Comparison of ENCODE assay signal across 19 mouse cellular contexts in the genomic region with DNA sequence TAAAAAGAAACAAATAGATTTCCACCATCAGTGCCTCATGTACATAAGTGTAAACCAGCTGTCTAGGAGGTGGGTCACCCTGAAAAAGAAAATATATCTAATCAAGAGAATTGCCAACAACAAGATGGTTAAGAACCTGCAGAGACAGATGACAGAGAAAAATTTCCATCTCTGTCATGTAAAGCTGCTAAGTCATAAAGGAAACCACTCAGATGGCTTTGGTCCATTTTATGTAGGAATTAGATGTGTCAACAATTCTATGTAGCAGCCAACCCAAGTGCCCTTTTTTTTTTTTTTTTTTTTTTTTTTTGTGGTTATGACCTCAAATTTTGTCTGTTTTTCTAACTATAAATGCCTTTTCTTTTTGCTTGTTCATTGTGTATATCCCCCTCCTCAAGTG. TPM values are rescaled to one million over a fixed set of nuclear protein-coding genes. Genes with fewer than 3 reads are reported as not detected.
DNase-seq lines count a peak whose midpoint lies in the region; ATAC-seq and TF ChIP-seq lines count a peak whose summit lies in the region.
"Had no signal": no experiment of that assay in that cellular context is flagged by ENCODE, and none has a peak within 500 bp of the region (broad histone marks: within the 10 kb centered on the region; RNA-seq: fewer than 3 reads in every experiment).

No protein-coding gene starts in this region.

- peaks cover 9% of the 10 kb centered on the region for H3K36me3 ChIP-seq in ES-E14 (ENCODE audit: control insufficient read depth, insufficient read depth, low read length, poor library complexity, severe bottlenecking)
- peaks cover 77% of the 10 kb centered on the region for H3K36me3 ChIP-seq in hindbrain, embryonic 10.5 days

- in situ Hi-C loops in ES-E14 (cut with MboI; ENCODE audit: low sequenced_read_pairs in 2 of 2, unreplicated experiment in 2 of 2) = no loop called here

- H3K4me3 ChIP-seq in ES-E14 (ENCODE audit: insufficient read depth in 1 of 2, low read depth in 1 of 2, low read length in 2 of 2, poor library complexity in 1 of 2, severe bottlenecking in 1 of 2) = no peak overlapping the region
- no peak overlapping the region for H3K4me3 ChIP-seq in hindbrain, embryonic 10.5 days
- H3K4me3 ChIP-seq: embryonic facial prominence, embryonic 10.5 days; embryonic facial prominence, embryonic 12.5 days; forebrain, embryonic 13.5 days; forebrain, embryonic 15.5 days had no signal

- DNase-seq in 416B (ENCODE audit: low read depth) = peak; percentile 86
- no peak for DNase-seq in ES-E14 (ENCODE audit: low read depth, low spot score)
- no peak for DNase-seq in thymus, postnatal 4 days
- DNase-seq in hindbrain, embryonic 10.5 days (ENCODE audit: low spot score) = no peak
- DNase-seq: adrenal gland, adult 2 months; adrenal gland, postnatal 10 days; adrenal gland, postnatal 25 days; cerebellum, adult 11 months; cerebellum, adult 18-20 months; cerebellum, adult 8-10 months; cerebellum, adult 9-11 months; cerebellum, postnatal 14 days; cerebellum, postnatal 36 days; forebrain, postnatal 0 days had no signal

- no peaks in the 10 kb centered on the region for H3K27me3 ChIP-seq in hindbrain, embryonic 10.5 days (ENCODE audit: insufficient read depth, poor library complexity, severe bottlenecking)
- H3K27me3 ChIP-seq: embryonic facial prominence, embryonic 12.5 days; forebrain, embryonic 13.5 days; forebrain, embryonic 15.5 days had no signal

- H3K27ac ChIP-seq in ES-E14 (ENCODE audit: insufficient read depth, low read depth, low read length, poor library complexity, severe bottlenecking) = no peak overlapping the region
- no peak overlapping the region for H3K27ac ChIP-seq in hindbrain, embryonic 10.5 days
- H3K27ac ChIP-seq: embryonic facial prominence, embryonic 10.5 days; embryonic facial prominence, embryonic 12.5 days; forebrain, embryonic 13.5 days; forebrain, embryonic 15.5 days had no signal

- no peaks in the 10 kb centered on the region for H3K4me1 ChIP-seq in ES-E14 (ENCODE audit: control insufficient read depth in 2 of 2, insufficient read depth in 2 of 2, low read length in 2 of 2, poor library complexity in 1 of 2)
- no peaks in the 10 kb centered on the region for H3K4me1 ChIP-seq in hindbrain, embryonic 10.5 days (replicated peaks)
- H3K4me1 ChIP-seq: embryonic facial prominence, embryonic 10.5 days; embryonic facial prominence, embryonic 12.5 days; forebrain, embryonic 13.5 days; forebrain, embryonic 15.5 days had no signal

- no peak overlapping the region for H3K9ac ChIP-seq in ES-E14 (ENCODE audit: insufficient read depth, low read depth, low read length, poor library complexity, severe bottlenecking)
- H3K9ac ChIP-seq: embryonic facial prominence, embryonic 12.5 days; forebrain, embryonic 13.5 days; forebrain, embryonic 15.5 days; forebrain, postnatal 0 days had no signal

- H3K9me3 ChIP-seq in ES-E14 (ENCODE audit: control insufficient read depth, insufficient read depth, low read depth, low read length) = no peaks in the 10 kb centered on the region
- no peaks in the 10 kb centered on the region for H3K9me3 ChIP-seq in hindbrain, embryonic 10.5 days
- H3K9me3 ChIP-seq: embryonic facial prominence, embryonic 10.5 days; embryonic facial prominence, embryonic 12.5 days; forebrain, embryonic 13.5 days; forebrain, embryonic 15.5 days had no signal

- peak; percentile 51 to 86; a peak in 3 of 4 replicates for ATAC-seq in hematopoietic stem cell, adult 5-6 weeks (replicated peaks in 1 of 2; ENCODE audit: insufficient read depth in 1 of 2, low FRiP score in 2 of 2, low TSS enrichment in 1 of 2, low read depth in 1 of 2, poor library complexity in 2 of 2, severe bottlenecking in 2 of 2)
- ATAC-seq: forebrain, embryonic 13.5 days; forebrain, embryonic 15.5 days; forebrain, postnatal 0 days had no signal

TF ChIP-seq in ES-E14, 5 proteins besides CTCF, POLR2A, EP300 and RAD21:
- peak; percentile 11; the same call in 1 of the 2 replicates for TF ChIP-seq ZNF384 (IDR thresholded peaks at IDR 0.05; ENCODE audit: low read depth, low read length)
- TF ChIP-seq MAFK (IDR thresholded peaks at IDR 0.05; ENCODE audit: insufficient read depth, low read depth, low read length) = no peak

RNA-seq across cellular contexts. Expression of gene Xrcc4, which starts 12.1 kb away (rescaled TPM):
- total RNA-seq in ES-E14 (2012; rRNA removed) = 8.2 and 11.5 TPM in 2 replicates
- 38.2 and 48.4 TPM in 2 replicates for total RNA-seq in hematopoietic stem cell, adult 5-6 weeks (2017)
- 8.9 and 9.4 TPM in 2 replicates for polyA plus RNA-seq in hindbrain, embryonic 10.5 days (2016; fragmentation: Nextera tagmentation; extraction: Ambion mirVana)

RNA-seq across cellular contexts. Expression of gene Tmem167, which starts 12.6 kb away (rescaled TPM):
- 28.7 and 35.0 TPM in 2 replicates for total RNA-seq in ES-E14 (2012; rRNA removed)
- 18.7 and 18.9 TPM in 2 replicates for total RNA-seq in hematopoietic stem cell, adult 5-6 weeks (2017)
- polyA plus RNA-seq in hindbrain, embryonic 10.5 days (2016; fragmentation: Nextera tagmentation; extraction: Ambion mirVana) = 58.2 and 63.6 TPM in 2 replicates
